ENCODE assay signal across 24 mouse cellular contexts in genomic region chr5:32718916-32719315, GRCm38 (mm10).
A peak's percentile ranks its signal among the peaks of the same experiment; 100 is the strongest.
DNase-seq lines count a peak whose midpoint lies in the region; ATAC-seq and TF ChIP-seq lines count a peak whose summit lies in the region.
"Had no signal": no experiment of that assay in that cellular context is flagged by ENCODE, and none has a peak within 500 bp of the region (broad histone marks: within the 10 kb centered on the region; RNA-seq: fewer than 3 reads in every experiment).

No protein-coding gene starts in this region.

- no peak overlapping the region for H3K9ac ChIP-seq in kidney, postnatal 0 days (ENCODE audit: low read depth, low read length)
- no peak overlapping the region for H3K9ac ChIP-seq in liver, embryonic 16.5 days (ENCODE audit: low read depth, low read length)
- H3K9ac ChIP-seq: embryonic facial prominence, embryonic 15.5 days; forebrain, embryonic 15.5 days; heart, embryonic 12.5 days; hindbrain, embryonic 12.5 days; limb, embryonic 13.5 days; lung, embryonic 15.5 days; neural tube, embryonic 15.5 days had no signal

- no peaks in the 10 kb centered on the region for H3K36me3 ChIP-seq in kidney, postnatal 0 days (ENCODE audit: insufficient read depth, low read length)
- H3K36me3 ChIP-seq in kidney, adult 2 months (ENCODE audit: control insufficient read depth, insufficient read depth, low read length) = no peaks in the 10 kb centered on the region
- H3K36me3 ChIP-seq in liver, embryonic 16.5 days (ENCODE audit: control insufficient read depth, insufficient read depth) = no peaks in the 10 kb centered on the region
- H3K36me3 ChIP-seq: embryonic facial prominence, embryonic 15.5 days; forebrain, embryonic 15.5 days; heart, embryonic 12.5 days; hindbrain, embryonic 12.5 days; limb, embryonic 13.5 days; lung, embryonic 15.5 days; neural tube, embryonic 15.5 days had no signal

- no peaks in the 10 kb centered on the region for H3K4me1 ChIP-seq in kidney, postnatal 0 days (replicated peaks; ENCODE audit: insufficient read depth, low read length)
- no peaks in the 10 kb centered on the region for H3K4me1 ChIP-seq in kidney, adult 2 months (ENCODE audit: control insufficient read depth, insufficient read depth, low read length)
- peaks cover under 1% of the 10 kb centered on the region; the same call in 1 of the 2 replicates for H3K4me1 ChIP-seq in liver, embryonic 16.5 days (ENCODE audit: control insufficient read depth, low read depth, low read length)
- H3K4me1 ChIP-seq: embryonic facial prominence, embryonic 15.5 days; forebrain, embryonic 15.5 days; hindbrain, embryonic 12.5 days; lung, embryonic 15.5 days; neural tube, embryonic 15.5 days had no signal

- no peak for TF ChIP-seq CTCF in kidney, postnatal 0 days (IDR thresholded peaks at IDR 0.05; ENCODE audit: low read depth)
- TF ChIP-seq CTCF in kidney, adult 2 months (conservative IDR thresholded peaks at IDR 0.05; ENCODE audit: insufficient read depth, insufficient read length, low read depth, low read length) = no peak

- no peak for ATAC-seq in kidney, postnatal 0 days (replicated peaks; ENCODE audit: low FRiP score, low read depth)
- ATAC-seq in liver, embryonic 16.5 days (ENCODE audit: low read depth) = peak; percentile 35
- ATAC-seq in inflammation-experienced regulatory T-cells, adult 6 months = no peak
- no peak for ATAC-seq in monocyte, adult 5-6 weeks (replicated peaks; ENCODE audit: insufficient number of reproducible peaks, low FRiP score, low TSS enrichment, poor library complexity, severe bottlenecking)
- ATAC-seq: activated CD4-positive, CD25-positive, alpha-beta regulatory T cell, adult 4 months; forebrain, embryonic 15.5 days had no signal

- H3K27ac ChIP-seq in kidney, postnatal 0 days = no peak overlapping the region
- H3K27ac ChIP-seq in kidney, adult 2 months (ENCODE audit: insufficient read depth, low read depth, low read length) = no peak overlapping the region
- H3K27ac ChIP-seq in liver, embryonic 16.5 days (ENCODE audit: low read length) = peak overlapping the region; percentile 60; the same call in 1 of the 2 replicates
- H3K27ac ChIP-seq: embryonic facial prominence, embryonic 15.5 days; forebrain, embryonic 15.5 days; hindbrain, embryonic 12.5 days; limb, embryonic 13.5 days; lung, embryonic 15.5 days; neural tube, embryonic 15.5 days had no signal

- TF ChIP-seq POLR2A in kidney, adult 2 months (IDR thresholded peaks at IDR 0.05; ENCODE audit: low read depth, low read length) = no peak

- H3K9me3 ChIP-seq in kidney, postnatal 0 days (replicated peaks; ENCODE audit: low read length) = no peaks in the 10 kb centered on the region
- H3K9me3 ChIP-seq in liver, embryonic 16.5 days (replicated peaks; ENCODE audit: control insufficient read depth, low read length) = no peaks in the 10 kb centered on the region
- H3K9me3 ChIP-seq: embryonic facial prominence, embryonic 15.5 days; forebrain, embryonic 15.5 days; heart, embryonic 12.5 days; hindbrain, embryonic 12.5 days; limb, embryonic 13.5 days; lung, embryonic 15.5 days; neural tube, embryonic 15.5 days had no signal

- no peak overlapping the region for H3K4me3 ChIP-seq in kidney, postnatal 0 days (replicated peaks; ENCODE audit: low read depth, low read length)
- H3K4me3 ChIP-seq in kidney, adult 2 months (ENCODE audit: insufficient read depth, low read depth, low read length) = no peak overlapping the region
- H3K4me3 ChIP-seq in liver, embryonic 16.5 days (ENCODE audit: low read depth, low read length) = no peak overlapping the region
- H3K4me3 ChIP-seq: embryonic facial prominence, embryonic 15.5 days; forebrain, embryonic 15.5 days; heart, embryonic 12.5 days; hindbrain, embryonic 12.5 days; limb, embryonic 13.5 days; lung, embryonic 15.5 days; neural tube, embryonic 15.5 days had no signal

- H3K27me3 ChIP-seq in kidney, postnatal 0 days (ENCODE audit: insufficient read depth, low read length) = no peaks in the 10 kb centered on the region
- no peaks in the 10 kb centered on the region for H3K27me3 ChIP-seq in kidney, adult 2 months (replicated peaks; ENCODE audit: control insufficient read depth, insufficient read depth, low read length)
- H3K27me3 ChIP-seq in liver, embryonic 16.5 days (ENCODE audit: control insufficient read depth, insufficient read depth, low read depth, low read length) = no peaks in the 10 kb centered on the region
- H3K27me3 ChIP-seq: embryonic facial prominence, embryonic 15.5 days; forebrain, embryonic 15.5 days; heart, embryonic 12.5 days; hindbrain, embryonic 12.5 days; limb, embryonic 13.5 days; lung, embryonic 15.5 days; neural tube, embryonic 15.5 days had no signal

- no peak overlapping the region for H3K4me2 ChIP-seq in kidney, postnatal 0 days (ENCODE audit: low read length)
- H3K4me2 ChIP-seq in liver, embryonic 16.5 days (ENCODE audit: low read depth, low read length) = no peak overlapping the region
- H3K4me2 ChIP-seq: embryonic facial prominence, embryonic 15.5 days; forebrain, embryonic 15.5 days; heart, embryonic 12.5 days; hindbrain, embryonic 12.5 days; limb, embryonic 13.5 days; lung, embryonic 15.5 days; neural tube, embryonic 15.5 days had no signal

- WGBS in kidney, postnatal 0 days = 32% methylated on average over 6 of the region's 6 CpGs
- 36% methylated on average over 6 of the region's 6 CpGs for WGBS in kidney, adult 2 months
- 48% methylated on average over 6 of the region's 6 CpGs for WGBS in liver, embryonic 16.5 days (ENCODE audit: insufficient replicate concordance)

- DNase-seq in kidney, postnatal 0 days (ENCODE audit: low spot score) = peak; percentile 11
- DNase-seq in kidney, adult 2 months = no peak
- peak; percentile 59 for DNase-seq in 416B (ENCODE audit: low read depth)
- DNase-seq in liver = peak; percentile 53
- no peak for DNase-seq in gastrocnemius, postnatal 10 days
- DNase-seq: adrenal gland, postnatal 10 days; cerebellum, adult 2 months; cerebellum, postnatal 25 days; gastrocnemius, postnatal 14 days; heart, adult 18-20 months; heart, postnatal 14 days; kidney, postnatal 25 days; lung, postnatal 4 days had no signal

Comparison
In these comparisons a context has a peak if more than half of its experiments do, and no peak if none do; other contexts are left out.
1. DNase-seq: peak in kidney, postnatal 0 days (single experiment), 416B (single experiment) and liver (single experiment); none in kidney, adult 2 months (single experiment) and gastrocnemius, postnatal 10 days (single experiment).